Mouse (Mus musculus): ENCODE measurements around the gene Apon.
"Not testable (repeated sequence)": the region's sequence is repeated elsewhere in the genome, so short reads cannot be mapped to it uniquely, and the experiment has no call there.

Apon gene

DNA sequence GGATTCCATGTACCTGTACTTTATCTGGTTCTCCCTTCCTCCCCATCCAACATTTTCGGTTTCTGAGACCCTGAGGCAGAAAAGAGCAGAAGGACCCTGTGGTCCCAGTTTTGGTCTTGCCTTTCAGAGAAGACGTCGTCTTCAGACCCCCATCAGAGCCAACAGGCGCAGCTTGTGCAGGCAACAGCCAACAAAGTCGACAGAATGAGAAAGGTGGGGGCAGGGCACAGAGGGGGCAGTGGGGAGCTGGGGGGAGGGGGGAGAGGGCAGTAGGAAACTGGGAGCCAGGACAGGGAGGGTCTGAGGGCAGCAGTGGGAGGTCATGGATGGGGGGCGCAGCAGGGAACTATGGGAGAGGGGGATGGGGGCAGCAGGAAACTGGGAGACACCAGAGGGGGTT lies 24.3 kb downstream of the Apon start:
- no peak for DNase-seq

DNA sequence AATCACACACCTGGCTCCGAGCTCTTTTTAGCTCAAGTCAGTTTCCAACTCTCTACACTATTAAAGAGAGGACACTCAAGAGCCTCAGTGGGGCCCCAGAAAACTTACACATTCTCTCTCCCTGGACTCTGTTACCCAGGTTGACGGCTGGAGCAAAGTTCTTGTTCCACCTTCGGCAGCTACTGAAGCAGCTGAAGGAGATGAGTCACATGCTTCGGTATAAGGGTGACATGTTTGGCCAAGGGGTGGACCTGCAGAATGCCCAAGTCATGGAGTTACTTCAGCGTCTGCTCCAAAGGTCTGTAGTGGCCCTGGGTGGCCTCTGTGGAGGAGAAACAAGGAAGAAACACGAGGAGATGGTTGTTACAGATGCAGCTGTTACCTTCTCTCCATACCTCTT lies 27.0 kb downstream of the Apon start:
- DNase-seq = peak; percentile 13

DNA sequence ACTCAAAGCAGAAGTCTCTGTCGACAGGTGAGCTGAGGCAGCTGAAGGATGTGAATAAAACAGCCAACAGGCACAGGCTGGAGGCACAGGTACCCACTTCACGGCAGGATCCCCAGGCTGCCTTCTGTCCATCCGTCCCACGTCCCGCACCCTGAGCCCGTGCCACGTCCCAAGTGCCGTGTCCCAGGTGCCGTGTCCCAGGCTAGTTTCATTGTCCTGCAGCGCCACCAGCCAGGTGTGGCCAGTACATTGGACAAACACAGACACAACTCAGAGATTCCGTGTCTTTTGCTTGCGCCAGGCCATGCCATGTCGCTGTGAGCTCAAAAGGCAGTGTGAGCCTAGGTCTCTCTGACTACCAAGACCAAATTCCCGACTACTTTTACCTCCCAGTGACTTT lies 27.8 kb downstream of the Apon start:
- peak; percentile 35 for DNase-seq

- no peak for DNase-seq
Observed at GRCm38 (mm10) chr10:128282886-128283450, 29.1 kb downstream of the Apon start.

DNA sequence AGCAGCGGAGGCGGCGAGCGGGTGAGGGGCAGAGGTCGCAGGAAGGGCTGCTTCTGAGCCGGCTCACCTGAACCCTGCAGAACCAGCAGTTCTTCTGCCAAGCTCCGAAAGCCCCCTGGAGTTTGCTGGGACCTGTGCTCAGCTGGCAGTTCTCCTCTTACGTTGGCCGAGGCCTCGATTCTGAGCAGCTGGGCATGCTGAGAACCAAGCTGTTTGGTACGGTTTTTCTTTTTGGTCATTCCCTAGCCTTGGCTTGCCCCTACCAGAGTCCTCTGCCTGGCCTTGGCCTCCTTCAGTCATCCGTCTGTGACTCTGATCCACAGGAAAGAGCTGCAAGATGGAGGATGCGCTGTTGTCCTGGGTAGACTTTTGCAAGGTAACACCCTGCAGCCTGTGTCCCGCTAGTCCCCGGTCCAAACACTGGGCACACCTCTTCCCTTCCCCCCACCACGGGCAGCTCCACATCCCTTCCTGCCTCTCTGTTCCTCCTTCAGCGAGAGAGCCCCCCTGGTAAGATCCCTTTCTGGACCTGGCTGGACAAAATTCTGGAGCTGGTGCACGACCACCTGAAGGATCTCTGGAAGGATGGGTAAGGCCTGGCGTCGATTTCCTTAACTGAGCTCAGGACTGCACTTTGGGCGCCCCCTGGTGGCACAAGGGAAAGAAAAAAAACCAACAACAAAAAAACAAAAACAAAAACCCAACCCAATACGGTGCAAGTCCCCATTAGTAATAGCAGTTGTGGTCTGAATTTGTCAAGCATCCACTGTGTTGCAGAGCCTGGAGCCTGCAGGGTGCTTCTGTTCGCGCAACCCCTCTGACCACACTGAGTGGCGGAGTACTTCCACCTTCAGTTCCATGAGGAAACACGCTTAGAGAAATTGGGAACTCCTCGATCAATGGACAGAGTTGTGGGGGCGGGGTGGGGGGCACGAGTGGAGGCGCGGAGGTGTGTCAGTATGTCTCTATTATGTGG lies 30.0 kb downstream of the Apon start:
- DNase-seq = peak; percentile 96

GRCm38 (mm10) chr10:128290594-128290993 lies 36.7 kb downstream of the Apon start:
- DNase-seq = not testable (repeated sequence)

GRCm38 (mm10) chr10:128296370-128297090 lies 42.6 kb downstream of the Apon start:
- no peak for DNase-seq

- DNase-seq = peak; percentile 66
Observed at GRCm38 (mm10) chr10:128297221-128297620, 43.3 kb downstream of the Apon start.

- peak; percentile 66 for DNase-seq
Observed at GRCm38 (mm10) chr10:128297622-128298021, 43.7 kb downstream of the Apon start.

DNA sequence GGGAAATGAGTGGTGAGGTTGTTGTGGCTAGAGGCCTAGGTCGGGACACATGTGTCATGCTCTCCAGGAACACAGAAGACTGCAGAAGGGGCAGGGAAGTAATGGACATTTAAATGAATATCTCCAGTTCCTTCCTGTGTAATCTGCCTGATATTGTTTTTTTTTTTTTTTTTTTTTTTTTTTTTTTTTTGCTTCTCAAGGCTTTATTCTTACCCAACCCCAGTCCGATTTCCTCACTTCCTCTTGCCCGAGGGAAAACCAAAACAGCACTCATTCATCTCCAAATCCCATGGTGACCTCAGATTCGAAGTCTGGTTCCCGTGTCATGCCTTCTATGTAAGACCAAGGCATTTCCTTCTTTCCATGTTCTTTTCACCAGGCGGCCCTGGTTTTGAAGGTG lies 44.3 kb downstream of the Apon start:
- DNase-seq = no peak

- no peak for DNase-seq
Observed at GRCm38 (mm10) chr10:128298702-128299171, 44.8 kb downstream of the Apon start, which contains the start of gene Il23a. Il23a (minus strand) TSS chr10:128298752.

DNA sequence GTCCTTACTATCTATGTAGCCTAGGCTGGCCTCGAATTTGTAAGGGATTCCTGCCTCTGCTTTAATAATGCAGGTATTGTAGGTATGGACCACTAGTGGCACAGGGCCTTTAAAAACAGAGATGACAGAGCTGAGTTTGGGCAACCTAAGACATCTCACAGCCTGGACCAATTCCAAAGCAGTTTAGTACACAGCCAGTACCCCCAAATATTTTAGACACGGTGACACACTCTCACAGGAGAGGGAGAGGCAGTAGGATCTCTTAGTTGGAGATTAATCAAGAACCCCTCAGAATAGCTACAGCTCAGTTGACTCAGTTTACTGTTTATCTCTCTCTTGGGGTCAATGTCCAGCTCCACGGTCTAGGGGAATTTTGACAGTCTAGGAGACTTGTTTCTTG lies 48.5 kb downstream of the Apon start:
- DNase-seq = no peak

DNA sequence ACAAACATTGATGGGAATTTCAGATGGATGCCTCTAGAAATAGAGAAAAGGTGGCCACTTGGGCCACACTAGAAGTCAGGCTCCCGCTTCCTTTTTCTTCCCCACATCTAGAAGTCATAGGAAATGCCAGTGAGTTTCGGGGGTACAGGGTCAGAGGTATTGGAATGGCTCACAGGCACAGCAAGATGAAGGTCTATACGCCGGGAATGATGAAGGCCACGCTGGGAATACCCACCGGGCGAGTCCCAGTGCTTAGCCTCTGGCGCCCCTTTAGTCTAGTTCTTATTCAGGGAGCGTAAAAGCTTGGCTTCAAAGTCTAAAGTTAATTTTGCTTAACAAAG lies 48.9 kb downstream of the Apon start:
- no peak for DNase-seq

DNA sequence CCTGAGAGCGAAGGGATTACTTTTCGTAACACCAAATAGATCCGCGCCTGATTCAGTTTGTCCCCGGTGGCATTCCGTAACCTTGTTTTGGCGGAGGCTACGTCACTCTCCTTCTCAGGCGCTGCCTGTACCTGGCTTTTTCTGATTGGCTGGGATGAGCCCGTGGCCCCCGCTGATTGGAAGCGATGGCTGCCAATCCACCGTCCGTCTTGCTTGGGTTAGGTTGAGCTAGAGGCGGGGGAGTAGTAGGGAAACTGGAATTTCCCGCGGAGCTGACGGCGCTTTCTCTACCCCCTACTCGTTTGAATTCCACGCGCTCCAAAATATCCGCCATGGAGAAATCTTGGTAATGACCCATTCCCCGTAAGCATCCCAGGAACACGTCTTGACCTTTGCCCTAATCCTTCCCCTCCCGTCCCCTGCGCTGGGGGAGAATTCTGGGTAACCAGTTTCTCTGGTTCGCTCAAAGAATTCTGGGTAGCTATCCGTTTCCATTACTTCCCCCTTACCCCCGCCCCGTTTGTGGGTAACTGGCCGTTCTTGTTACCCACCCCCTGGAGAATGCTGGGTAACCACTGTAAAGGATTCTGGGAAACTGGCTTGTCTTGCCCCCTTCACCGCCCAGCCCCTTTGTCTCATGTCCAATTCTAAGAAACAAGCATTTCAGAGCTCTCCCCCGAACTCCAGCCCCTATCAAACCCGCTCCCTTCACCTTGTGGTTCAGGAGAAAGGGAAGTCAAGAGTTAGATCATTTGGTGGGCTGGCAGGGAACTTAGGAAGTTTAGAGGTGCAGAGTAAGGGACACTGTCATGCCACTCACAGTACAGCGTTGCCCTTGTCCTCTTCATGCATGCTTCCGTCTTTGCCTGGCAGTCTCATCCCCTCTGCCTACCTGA lies 49.5 kb downstream of the Apon start, which contains the start of gene Pan2:
Gene Pan2, plus strand, starts transcription at position 210 of the 896 bp plus-strand sequence.
- peak; percentile 100 for DNase-seq
